Mouse (Mus musculus) adrenal gland, postnatal 14 days (tissue): ENCODE results near the gene Mpped2. TPM values are rescaled to one million over a fixed set of nuclear protein-coding genes. Genes with fewer than 3 reads are reported as not detected.

Experiments used
- DNase-seq: peaks from one replicate; pipeline ENCODE4 v3.0.0; 2021; ENCODE audit warnings: mixed read lengths
- total RNA-seq: library from RNA; stranded (reverse); gene quantifications from 2 replicates; pipeline ENCODE4 v1.2.3, GENCODE M21; 2021

Gene Mpped2
- total RNA-seq, 1 experiment from 2014 or later, result 28.2 TPM

- peak; percentile 77 for DNase-seq
These were observed 162.7 kb downstream of the Mpped2 start for GRCm38 (mm10) chr2:106855623-106856350.

DNA sequence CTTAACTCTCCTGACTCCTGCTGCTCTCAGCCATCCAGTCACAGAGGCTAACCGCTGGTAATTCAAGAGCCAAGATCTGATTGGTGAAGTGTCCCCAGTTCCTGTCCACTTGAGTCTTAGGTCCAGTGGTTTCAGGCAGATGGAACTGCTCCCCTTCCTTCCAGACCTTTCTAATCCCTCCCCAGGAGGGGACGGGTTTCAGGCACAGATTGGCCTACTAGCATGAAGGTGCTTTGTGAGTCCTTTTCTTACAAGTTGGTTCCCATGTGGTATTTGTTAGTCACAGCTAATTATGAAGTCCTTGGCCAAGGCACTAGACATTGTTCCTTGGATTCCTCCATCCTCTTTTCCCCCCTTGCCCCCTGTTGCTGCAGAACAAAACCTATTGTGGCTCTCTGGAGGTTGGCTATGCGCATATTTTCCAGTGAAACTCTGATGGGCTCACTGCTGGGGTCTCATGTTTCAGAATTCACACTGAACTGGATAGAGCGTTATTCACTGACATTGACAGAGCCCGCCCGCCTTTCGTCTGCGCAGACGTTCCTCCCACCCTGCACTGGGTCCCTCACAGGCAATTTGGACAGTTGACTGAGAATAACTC, 163.4 kb downstream of the Mpped2 start:
- no peak for DNase-seq

DNA sequence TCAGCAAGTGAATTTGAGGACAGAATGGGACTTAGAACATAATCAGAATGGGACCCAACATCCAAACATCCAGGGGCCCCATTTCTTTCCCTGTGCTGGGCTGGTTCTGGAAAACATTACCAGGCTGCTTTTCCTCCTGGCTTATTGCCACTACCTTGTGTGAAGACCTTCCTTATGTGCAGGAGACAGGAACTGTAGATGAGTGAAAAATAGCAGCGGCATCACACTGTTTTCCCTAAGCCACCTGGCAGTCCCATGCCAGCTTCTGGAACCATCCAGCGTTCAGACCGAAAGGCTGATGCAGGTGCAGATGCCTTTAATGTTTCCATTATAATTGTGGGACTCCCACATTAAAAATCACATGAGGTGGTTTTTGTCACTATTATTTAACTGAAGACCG, 164.2 kb downstream of the Mpped2 start:
- no peak for DNase-seq

DNA sequence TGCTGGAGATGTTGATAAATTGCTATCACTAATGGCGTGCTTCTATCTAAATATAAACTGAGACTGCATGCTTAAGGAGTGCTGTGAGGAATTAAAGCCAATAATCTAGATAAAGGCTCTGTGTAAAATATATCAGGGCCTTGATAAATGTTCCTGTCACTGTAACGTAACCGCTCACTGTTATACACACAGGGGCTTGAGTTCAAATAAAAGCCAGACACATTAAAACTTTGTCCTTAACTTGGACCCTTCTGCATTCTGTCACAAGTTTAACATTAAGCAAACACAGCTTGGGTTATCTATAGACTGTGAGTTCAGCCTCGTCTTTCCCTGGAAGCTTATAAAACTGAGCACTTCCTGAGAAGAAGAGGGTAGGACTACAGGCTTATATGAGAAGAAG, 164.6 kb downstream of the Mpped2 start:
- DNase-seq, result no peak

- no peak for DNase-seq
These were observed 168.0 kb downstream of the Mpped2 start for GRCm38 (mm10) chr2:106860856-106861679.

DNA sequence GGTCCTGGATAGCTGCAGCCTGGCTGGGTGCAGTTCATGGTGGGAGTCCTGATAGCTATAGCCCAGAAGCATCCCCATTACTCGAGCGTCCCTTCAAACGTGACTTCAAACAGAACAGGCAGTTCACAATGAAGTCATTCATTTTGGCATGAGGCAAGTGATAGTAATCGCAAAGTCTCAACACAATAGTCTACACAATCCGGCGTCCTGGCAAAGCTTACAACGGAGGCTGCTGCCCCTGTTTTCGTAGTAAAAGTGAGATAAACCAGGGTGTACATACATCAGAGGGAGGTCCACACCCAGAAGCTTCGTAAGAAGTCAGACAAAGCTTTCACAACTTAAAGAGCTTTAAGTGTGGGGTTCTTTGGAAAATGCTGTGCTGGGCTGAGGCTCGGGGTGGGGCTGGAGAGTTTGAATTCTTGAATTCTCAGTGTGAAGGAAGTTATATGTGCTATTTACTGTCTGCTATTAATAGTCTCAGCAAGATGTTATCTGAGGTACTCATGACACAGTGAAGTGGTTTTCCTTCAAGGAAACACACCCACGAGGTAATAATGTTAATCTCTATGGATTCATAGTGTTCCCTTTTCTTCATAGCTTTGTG, 170.1 kb downstream of the Mpped2 start:
- no peak for DNase-seq

- DNase-seq, result no peak
These were observed 172.2 kb downstream of the Mpped2 start for GRCm38 (mm10) chr2:106865148-106865786.

DNA sequence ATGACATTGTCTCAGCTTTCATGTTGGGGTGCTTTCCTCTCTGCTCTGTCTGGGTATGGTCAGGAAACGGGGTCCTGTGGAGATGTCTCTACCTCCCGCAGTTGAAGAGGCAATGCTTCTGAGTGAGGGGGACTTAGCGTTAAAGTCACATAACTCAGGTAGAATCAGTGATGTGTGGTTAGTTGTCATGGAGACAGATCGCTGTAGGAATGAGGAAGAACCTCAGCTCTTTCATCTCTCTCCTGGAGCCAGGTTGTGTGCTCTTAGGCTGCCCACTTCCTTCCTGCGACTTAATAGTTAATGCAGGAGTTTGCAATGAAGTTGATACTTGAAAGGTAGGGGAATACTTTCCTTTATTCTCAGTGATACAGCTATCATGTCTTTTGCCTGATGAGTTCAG, 173.2 kb downstream of the Mpped2 start:
- no peak for DNase-seq

- DNase-seq, result no peak
These were observed 177.8 kb downstream of the Mpped2 start for GRCm38 (mm10) chr2:106870886-106871285.

- DNase-seq, result no peak
These were observed 180.1 kb downstream of the Mpped2 start for GRCm38 (mm10) chr2:106873166-106873565.

DNA sequence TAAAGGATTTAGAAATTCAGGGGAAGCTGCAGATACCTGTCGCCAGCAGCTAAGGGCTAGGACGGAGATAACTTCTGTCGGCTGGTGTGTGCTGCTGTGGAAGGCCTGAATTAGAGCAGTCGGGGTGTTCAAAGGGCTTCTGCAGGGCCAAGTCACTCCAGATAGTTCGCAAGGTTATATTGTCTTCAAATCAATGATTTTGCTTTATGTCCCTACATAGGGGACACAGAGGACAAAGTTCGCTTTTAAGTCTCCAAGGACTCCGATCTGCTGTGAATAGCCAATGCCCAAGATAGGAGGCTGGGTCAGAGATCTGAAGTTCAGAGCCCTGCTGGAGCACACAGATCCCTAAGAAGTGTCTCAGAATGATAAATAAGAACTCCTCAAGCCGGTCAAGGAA, 190.3 kb downstream of the Mpped2 start:
- DNase-seq, result no peak

DNA sequence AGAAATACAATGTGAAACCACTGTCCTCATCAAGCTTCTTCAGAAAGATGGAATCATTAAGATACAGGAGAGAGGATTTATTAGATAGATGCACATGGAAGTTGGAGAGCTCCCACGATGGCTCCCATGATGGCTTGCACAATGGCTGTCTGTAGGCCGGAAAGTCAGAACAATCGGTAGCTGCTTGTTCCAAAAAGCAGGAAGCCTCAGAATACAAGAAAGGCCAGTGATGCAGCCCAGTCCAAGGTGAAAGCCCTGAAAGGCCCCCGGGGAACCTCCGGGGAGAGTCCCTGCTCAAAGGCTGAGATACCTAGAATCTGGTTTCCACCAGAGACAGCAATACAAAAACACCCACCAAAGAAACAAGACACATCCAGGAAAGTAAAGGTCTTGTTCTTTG, 195.1 kb downstream of the Mpped2 start:
- DNase-seq, result no peak

DNA sequence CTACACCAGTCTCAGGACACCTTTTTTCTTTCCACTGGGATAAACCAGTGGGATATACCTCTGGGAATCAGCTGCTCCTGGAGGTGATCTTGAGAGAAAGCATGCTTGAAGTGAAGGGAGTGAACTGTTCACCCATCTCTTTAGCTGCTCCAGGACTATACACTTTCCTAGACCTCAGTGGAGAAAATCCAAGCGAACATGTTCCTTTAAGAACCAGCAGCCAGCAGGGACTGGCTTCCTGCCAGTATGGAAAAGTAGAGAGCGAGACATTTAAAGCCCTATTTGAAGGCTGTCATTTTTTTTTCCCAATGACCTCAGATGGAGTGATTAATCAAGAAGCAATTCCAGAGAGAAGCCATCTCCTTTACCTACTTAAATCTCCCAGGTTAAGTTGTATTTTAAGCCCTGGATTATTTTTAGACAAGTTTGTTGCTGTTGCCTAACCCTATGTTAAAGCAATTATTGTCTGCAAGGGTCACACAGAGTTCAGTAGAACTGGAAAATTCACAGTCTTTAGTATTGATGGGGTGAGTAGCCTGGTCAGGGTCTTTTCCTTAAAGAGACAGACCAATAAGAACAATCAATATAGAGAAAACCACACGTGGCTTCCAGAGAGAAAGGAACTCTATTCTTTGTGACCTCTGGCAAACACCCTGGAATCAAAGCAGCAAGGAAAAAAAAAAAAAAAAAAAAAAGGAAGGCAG, 196.4 kb downstream of the Mpped2 start:
- peak; percentile 77 for DNase-seq

DNA sequence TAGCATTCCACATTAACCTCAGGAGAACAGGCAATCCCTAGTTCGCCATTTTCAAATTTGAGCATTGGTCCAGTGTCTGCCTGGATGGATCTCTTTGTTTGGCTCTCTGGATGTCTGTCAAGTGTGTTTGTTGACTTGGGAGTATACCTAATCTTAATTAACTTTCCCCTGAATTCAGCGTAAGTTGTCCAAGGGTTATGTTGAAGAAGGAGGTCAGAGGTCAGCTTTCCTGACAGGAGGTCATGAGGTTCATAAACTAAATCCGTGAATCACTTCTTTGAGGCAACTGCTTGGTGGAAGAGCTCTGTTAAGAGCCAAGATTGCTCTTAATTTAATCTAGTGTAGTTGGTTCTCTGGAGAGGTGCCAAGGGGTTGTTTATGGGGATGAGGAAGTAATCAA, 200.3 kb downstream of the Mpped2 start:
- DNase-seq, result no peak

- DNase-seq, result no peak
These were observed 202.4 kb downstream of the Mpped2 start for GRCm38 (mm10) chr2:106895326-106896023.

DNA sequence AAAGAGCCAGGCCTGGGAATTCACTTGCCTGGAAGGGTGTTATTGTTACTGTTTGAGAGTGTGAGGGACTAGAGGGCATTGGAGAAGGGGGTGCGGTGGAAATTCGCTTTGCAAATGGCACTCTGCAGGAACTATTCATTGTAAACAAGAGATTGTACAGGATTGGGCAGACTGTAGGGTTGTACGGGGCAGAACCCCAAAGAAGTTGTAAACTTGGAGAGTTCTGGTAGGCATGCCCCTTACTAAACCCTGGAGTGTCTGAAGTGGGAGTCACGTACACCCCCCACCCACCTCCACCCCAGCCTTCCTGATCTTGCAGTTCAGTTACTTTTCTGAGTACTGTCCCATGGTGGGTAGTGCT, 202.9 kb downstream of the Mpped2 start:
- DNase-seq, result no peak

GRCm38 (mm10) chr2:106911951-106912480, 218.9 kb downstream of the Mpped2 start:
- no peak for DNase-seq
